Mouse (Mus musculus) liver, embryonic 11.5 days (tissue): ENCODE data around the gene 9130023H24Rik. TPM values are rescaled to one million over a fixed set of nuclear protein-coding genes. Genes with fewer than 3 reads are reported as not detected.

Source experiments
- ATAC-seq: fragments of 200-750 bp; cut with Nextera tagmentation; replicated peaks from 2 replicates; pipeline ENCODE4 v1.8.0; 2017; ENCODE audit warnings: moderate number of reproducible peaks, mild to moderate bottlenecking, moderate TSS enrichment, moderate library complexity; ENCODE audit not compliant: low FRiP score
- DNase-seq: peaks from one replicate; pipeline ENCODE4 v3.0.0-alpha.2; 2017; ENCODE audit warnings: low spot score
- H3K27ac ChIP-seq: fragments of 300-500 bp; sonication (generic); 2 replicates; pipeline ENCODE4 v1.5.1; 2014; ENCODE audit warnings: mild to moderate bottlenecking, low read depth, low read length, control low read depth
- H3K27me3 ChIP-seq: fragments of 300-500 bp; sonication (generic); replicated peaks from 2 replicates; pipeline ENCODE4 v1.6.1; 2014; ENCODE audit warnings: low read length, mixed read lengths; ENCODE audit not compliant: control insufficient read depth, insufficient read depth
- H3K36me3 ChIP-seq: fragments of 300-500 bp; sonication (generic); 2 replicates; pipeline ENCODE4 v1.6.1; 2014; ENCODE audit warnings: mild to moderate bottlenecking, low read length, moderate library complexity, mixed read lengths; ENCODE audit not compliant: control insufficient read depth, insufficient read depth
- H3K4me1 ChIP-seq: fragments of 300-500 bp; sonication (generic); replicated peaks from 2 replicates; pipeline ENCODE4 v1.6.1; 2014; ENCODE audit warnings: low read length, mixed read lengths; ENCODE audit not compliant: control insufficient read depth, insufficient read depth
- H3K4me2 ChIP-seq: fragments of 300-500 bp; sonication (generic); 2 replicates; pipeline ENCODE4 v1.6.1; 2014; ENCODE audit warnings: mild to moderate bottlenecking, control low read depth, moderate library complexity
- H3K4me3 ChIP-seq: fragments of 300-500 bp; sonication (generic); 2 replicates; pipeline ENCODE4 v1.5.1; 2014; ENCODE audit warnings: low read depth, low read length, control low read depth
- H3K9ac ChIP-seq: fragments of 300-500 bp; sonication (generic); 2 replicates; pipeline ENCODE4 v1.6.1; 2014; ENCODE audit warnings: low read depth, low read length, control low read depth
- H3K9me3 ChIP-seq: fragments of 300-500 bp; sonication (generic); 2 replicates; pipeline ENCODE4 v1.6.1; 2016; ENCODE audit warnings: low read length, inconsistent platforms, mixed read lengths; ENCODE audit not compliant: control insufficient read depth
- WGBS: fragments of 180-500 bp; shearing (Covaris S2); extraction: QIAGEN DNeasy Blood & Tissue Kit; methylation state at CpG from one replicate; pipeline ENCODE4 v1.1.7; 2014; 5-methylcytosine and 5-hydroxymethylcytosine counted together
- polyA plus RNA-seq: library from polyadenylated mRNA; unstranded; fragments of >200 nt; fragmentation: Nextera tagmentation; extraction: Ambion mirVana; gene quantifications from 2 replicates; pipeline ENCODE4 v1.2.1, GENCODE M21; 2014

The 9130023H24Rik gene
- polyA plus RNA-seq, 1 experiment from 2014 or later = 3.8 TPM

GRCm38 (mm10) chr7:128201607-128202006 is 36.2 kb downstream of the 9130023H24Rik start:
- no peaks in the 10 kb centered on the region for H3K9me3 ChIP-seq
- H3K4me3 ChIP-seq = no peak overlapping the region
- H3K36me3 ChIP-seq = no peaks in the 10 kb centered on the region
- no peak for ATAC-seq
- H3K27ac ChIP-seq = no peak overlapping the region
- H3K4me2 ChIP-seq = no peak overlapping the region
- no peaks in the 10 kb centered on the region for H3K27me3 ChIP-seq
- H3K9ac ChIP-seq = no peak overlapping the region
- DNase-seq = no peak
- 81% methylated on average over 9 of the region's 9 CpGs for WGBS
- no peaks in the 10 kb centered on the region for H3K4me1 ChIP-seq

Other genes starting within 250 kb of the 9130023H24Rik start
- 46.3 and 51.1 TPM in 2 replicates for gene Pycard, start 244.2 kb downstream of the 9130023H24Rik start, polyA plus RNA-seq
- gene Trim72, start 234.1 kb downstream of the 9130023H24Rik start, polyA plus RNA-seq = not detected in 2 replicates
- 1.8 and 1.9 TPM in 2 replicates for gene Itgam, start 175.4 kb downstream of the 9130023H24Rik start, polyA plus RNA-seq
- gene Gm49368, start 175.3 kb downstream of the 9130023H24Rik start, polyA plus RNA-seq = not detected in 2 replicates
- gene Itgax, start 108.5 kb downstream of the 9130023H24Rik start, polyA plus RNA-seq = 0.12 and 0.18 TPM in 2 replicates
- gene Itgad, start 83.7 kb downstream of the 9130023H24Rik start, polyA plus RNA-seq = not detected in 2 replicates
- gene Cox6a2, start 31.6 kb downstream of the 9130023H24Rik start, polyA plus RNA-seq = 2.3 and 6.3 TPM in 2 replicates
- gene Armc5, start 689 bp downstream of the 9130023H24Rik start, polyA plus RNA-seq = 15.1 and 15.8 TPM in 2 replicates
- gene Tgfb1i1, start 8.8 kb upstream of the 9130023H24Rik start, polyA plus RNA-seq = 35.3 and 38.2 TPM in 2 replicates
- 2.1 and 3.0 TPM in 2 replicates for gene Slc5a2, start 27.6 kb upstream of the 9130023H24Rik start, polyA plus RNA-seq
- gene BC017158, start 60.1 kb upstream of the 9130023H24Rik start, polyA plus RNA-seq = 38.2 and 42.3 TPM in 2 replicates
- 88.1 and 88.2 TPM in 2 replicates for gene Rgs10, start 180.7 kb upstream of the 9130023H24Rik start, polyA plus RNA-seq
- 34.0 and 34.8 TPM in 2 replicates for gene Tial1, start 223.7 kb upstream of the 9130023H24Rik start, polyA plus RNA-seq